Mouse (Mus musculus) hindbrain, embryonic 12.5 days (tissue): ENCODE results near the gene Zkscan5. TPM values are rescaled to one million over a fixed set of nuclear protein-coding genes. Genes with fewer than 3 reads are reported as not detected.
"Not testable (repeated sequence)": the region's sequence is repeated elsewhere in the genome, so short reads cannot be mapped to it uniquely, and the experiment has no call there.

Experiments
- ATAC-seq: fragments of 200-750 bp; cut with Nextera tagmentation; 2 replicates; pipeline ENCODE4 v1.8.0; 2017; ENCODE audit warnings: moderate TSS enrichment; ENCODE audit not compliant: low FRiP score
- H3K27ac ChIP-seq: fragments of 300-500 bp; sonication (generic); 2 replicates; pipeline ENCODE4 v1.5.1; 2016; ENCODE audit warnings: mild to moderate bottlenecking
- H3K27me3 ChIP-seq: fragments of 300-500 bp; sonication (generic); 2 replicates; pipeline ENCODE4 v1.6.1; 2016; ENCODE audit warnings: mild to moderate bottlenecking
- H3K36me3 ChIP-seq: fragments of 300-500 bp; sonication (generic); 2 replicates; pipeline ENCODE4 v1.6.1; 2016; ENCODE audit warnings: mild to moderate bottlenecking
- H3K4me1 ChIP-seq: fragments of 300-500 bp; sonication (generic); 2 replicates; pipeline ENCODE4 v1.6.1; 2016
- H3K4me2 ChIP-seq: fragments of 300-500 bp; sonication (generic); replicated peaks from 2 replicates; pipeline ENCODE4 v1.6.1; 2016; ENCODE audit warnings: mild to moderate bottlenecking
- H3K4me3 ChIP-seq: fragments of 300-500 bp; sonication (generic); 2 replicates; pipeline ENCODE4 v1.5.1; 2016; ENCODE audit warnings: mild to moderate bottlenecking
- H3K9ac ChIP-seq: fragments of 300-500 bp; sonication (generic); 2 replicates; pipeline ENCODE4 v1.6.1; 2016; ENCODE audit warnings: mild to moderate bottlenecking, moderate library complexity
- H3K9me3 ChIP-seq: fragments of 300-500 bp; sonication (generic); replicated peaks from 2 replicates; pipeline ENCODE4 v1.6.1; 2016; ENCODE audit warnings: mild to moderate bottlenecking
- WGBS: fragments of 180-500 bp; shearing (Covaris S2); methylation state at CpG from one replicate; pipeline ENCODE4 v1.1.7; 2016; 5-methylcytosine and 5-hydroxymethylcytosine counted together
- polyA plus RNA-seq: library from polyadenylated mRNA; unstranded; fragments of >200 nt; fragmentation: Nextera tagmentation; extraction: Ambion mirVana; gene quantifications from 2 replicates; pipeline ENCODE4 v1.2.1, GENCODE M21; 2016

Gene Zkscan5
- polyA plus RNA-seq, 1 experiment from 2014 or later: 20.2 TPM

- Histone ChIP-seq H3K4me2 (peak within 1 kb of the TSS; percentile 65), H3K36me3 (peaks cover 33% of the 10 kb centered on the region), H3K9me3 (no peaks in the 10 kb centered on the region), H3K27me3 (no peaks in the 10 kb centered on the region), H3K27ac (peak within 1 kb of the TSS; percentile 86), H3K4me3 (peak within 1 kb of the TSS; percentile 83), H3K9ac (peak within 1 kb of the TSS; percentile 91), H3K4me1 (peaks cover 25% of the 10 kb centered on the region)
- 88% methylated on average over 2 of the region's 2 CpGs for whole genome bisulfite sequencing
- ATAC-seq: no peak; the same call in 1 of the 2 replicates
Observed at GRCm38 (mm10) chr5:145191962-145192361, 12.4 kb upstream of the Zkscan5 start, which contains the start of gene Atp5j2. Gene Atp5j2, minus strand, starts transcription at chr5:145192062.

GRCm38 (mm10) chr5:145200387-145200786 lies 4.0 kb upstream of the Zkscan5 start:
- WGBS: 80% methylated on average over 7 of the region's 7 CpGs
- Histone ChIP-seq H3K4me3 (peak overlapping the region; percentile 68; the same call in 1 of the 2 replicates), H3K36me3 (peaks cover 11% of the 10 kb centered on the region), H3K27ac (no peak overlapping the region), H3K4me1 (peaks cover 21% of the 10 kb centered on the region), H3K27me3 (no peaks in the 10 kb centered on the region), H3K9me3 (no peaks in the 10 kb centered on the region), H3K4me2 (peak overlapping the region; percentile 88), H3K9ac (no peak overlapping the region)
- ATAC-seq: no peak

GRCm38 (mm10) chr5:145201321-145201991 lies 2.9 kb upstream of the Zkscan5 start, which contains the start of gene Zkscan14:
Gene Zkscan14, minus strand, starts transcription at chr5:145201868.
- Histone ChIP-seq H3K4me3 (peak within 1 kb of the TSS; percentile 68), H3K9me3 (no peaks in the 10 kb centered on the region), H3K27ac (peak within 1 kb of the TSS; percentile 60), H3K27me3 (no peaks in the 10 kb centered on the region), H3K36me3 (no peaks in the 10 kb centered on the region; the same call in 1 of the 2 replicates), H3K9ac (peak within 1 kb of the TSS; percentile 74), H3K4me1 (peaks cover 27% of the 10 kb centered on the region), H3K4me2 (peak within 1 kb of the TSS; percentile 88)
- 3% methylated on average over 37 of the region's 37 CpGs for WGBS
- no peak for ATAC-seq

GRCm38 (mm10) chr5:145202446-145202845 lies 1.9 kb upstream of the Zkscan5 start:
- H3K4me1 ChIP-seq: peaks cover 27% of the 10 kb centered on the region
- no peaks in the 10 kb centered on the region for H3K27me3 ChIP-seq
- H3K9ac ChIP-seq: no peak overlapping the region
- no peaks in the 10 kb centered on the region for H3K9me3 ChIP-seq
- peaks cover 5% of the 10 kb centered on the region; the same call in 1 of the 2 replicates for H3K36me3 ChIP-seq
- 53% methylated on average over 3 of the region's 3 CpGs for WGBS
- no peak overlapping the region for H3K4me3 ChIP-seq
- ATAC-seq: no peak
- no peak overlapping the region for H3K27ac ChIP-seq
- no peak overlapping the region for H3K4me2 ChIP-seq

- Histone ChIP-seq H3K9ac (peak overlapping the region; percentile 20; the same call in 1 of the 2 replicates), H3K4me3 (peak overlapping the region; percentile 56), H3K4me1 (peaks cover 23% of the 10 kb centered on the region), H3K9me3 (no peaks in the 10 kb centered on the region), H3K4me2 (peak overlapping the region; percentile 58), H3K27me3 (no peaks in the 10 kb centered on the region), H3K36me3 (peaks cover 18% of the 10 kb centered on the region), H3K27ac (no peak overlapping the region)
- WGBS: 22% methylated on average over 9 of the region's 9 CpGs
- no peak for ATAC-seq
Observed at GRCm38 (mm10) chr5:145205041-145205440, 679 bp downstream of the Zkscan5 start.

GRCm38 (mm10) chr5:145207385-145207784 lies 3.0 kb downstream of the Zkscan5 start:
- H3K4me1 ChIP-seq: peaks cover 11% of the 10 kb centered on the region
- H3K9ac ChIP-seq: no peak overlapping the region
- H3K36me3 ChIP-seq: peaks cover 39% of the 10 kb centered on the region
- ATAC-seq: no peak
- H3K27me3 ChIP-seq: no peaks in the 10 kb centered on the region
- no peak overlapping the region for H3K4me3 ChIP-seq
- no peak overlapping the region for H3K4me2 ChIP-seq
- H3K9me3 ChIP-seq: no peaks in the 10 kb centered on the region
- no peak overlapping the region for H3K27ac ChIP-seq
- 95% methylated on average over 6 of the region's 6 CpGs for WGBS

GRCm38 (mm10) chr5:145207954-145208353 lies 3.6 kb downstream of the Zkscan5 start:
- peaks cover 45% of the 10 kb centered on the region for H3K36me3 ChIP-seq
- ATAC-seq: no peak
- WGBS: 86% methylated on average over 6 of the region's 6 CpGs

GRCm38 (mm10) chr5:145208391-145208790 lies 4.0 kb downstream of the Zkscan5 start:
- H3K27me3 ChIP-seq, ATAC-seq, H3K4me3 ChIP-seq, H3K9me3 ChIP-seq, H3K27ac ChIP-seq, H3K4me2 ChIP-seq, H3K9ac ChIP-seq: not testable (repeated sequence)
- Histone ChIP-seq H3K4me1 (peaks cover 11% of the 10 kb centered on the region), H3K36me3 (peaks cover 45% of the 10 kb centered on the region)
- 53% methylated on average over 11 of the region's 11 CpGs for WGBS

More at GRCm38 (mm10) chr5:145207954-145208353, 3.6 kb downstream of the Zkscan5 start:
- Histone ChIP-seq H3K9ac (no peak overlapping the region), H3K9me3 (no peaks in the 10 kb centered on the region), H3K4me1 (peaks cover 11% of the 10 kb centered on the region), H3K4me2 (no peak overlapping the region), H3K27ac (no peak overlapping the region), H3K27me3 (no peaks in the 10 kb centered on the region), H3K4me3 (no peak overlapping the region)

GRCm38 (mm10) chr5:145211340-145211739 lies 7.0 kb downstream of the Zkscan5 start:
- Histone ChIP-seq H3K4me2 (no peak overlapping the region), H3K9ac (no peak overlapping the region), H3K27me3 (no peaks in the 10 kb centered on the region), H3K9me3 (no peaks in the 10 kb centered on the region), H3K36me3 (peaks cover 63% of the 10 kb centered on the region), H3K27ac (no peak overlapping the region), H3K4me3 (no peak overlapping the region), H3K4me1 (no peaks in the 10 kb centered on the region)
- 92% methylated on average over 4 of the region's 4 CpGs for WGBS
- ATAC-seq: no peak

- Histone ChIP-seq H3K27me3 (no peaks in the 10 kb centered on the region), H3K36me3 (peaks cover 60% of the 10 kb centered on the region), H3K9ac (no peak overlapping the region), H3K27ac (no peak overlapping the region), H3K4me3 (no peak overlapping the region), H3K4me2 (no peak overlapping the region), H3K9me3 (no peaks in the 10 kb centered on the region), H3K4me1 (no peaks in the 10 kb centered on the region)
- ATAC-seq: no peak
- WGBS: 92% methylated on average over 4 of the region's 4 CpGs
Observed at GRCm38 (mm10) chr5:145212216-145212615, 7.9 kb downstream of the Zkscan5 start.

GRCm38 (mm10) chr5:145213505-145213904 lies 9.1 kb downstream of the Zkscan5 start:
- H3K27me3 ChIP-seq: no peaks in the 10 kb centered on the region
- no peak overlapping the region for H3K9ac ChIP-seq
- H3K4me2 ChIP-seq: no peak overlapping the region
- H3K27ac ChIP-seq: no peak overlapping the region
- ATAC-seq: no peak
- H3K4me3 ChIP-seq: no peak overlapping the region
- WGBS: 93% methylated on average over 3 of the region's 3 CpGs
- no peaks in the 10 kb centered on the region for H3K4me1 ChIP-seq
- peaks cover 58% of the 10 kb centered on the region for H3K36me3 ChIP-seq
- H3K9me3 ChIP-seq: no peaks in the 10 kb centered on the region

GRCm38 (mm10) chr5:145214679-145215078 lies 10.3 kb downstream of the Zkscan5 start:
- Histone ChIP-seq H3K4me2 (no peak overlapping the region), H3K36me3 (peaks cover 63% of the 10 kb centered on the region), H3K9ac (no peak overlapping the region), H3K27me3 (no peaks in the 10 kb centered on the region), H3K9me3 (no peaks in the 10 kb centered on the region), H3K4me1 (no peaks in the 10 kb centered on the region), H3K4me3 (no peak overlapping the region), H3K27ac (no peak overlapping the region)
- no peak for ATAC-seq
- WGBS: 74% methylated on average over 4 of the region's 4 CpGs

- no peaks in the 10 kb centered on the region for H3K4me1 ChIP-seq
- H3K9ac ChIP-seq: no peak overlapping the region
- no peaks in the 10 kb centered on the region for H3K9me3 ChIP-seq
- H3K36me3 ChIP-seq: peaks cover 59% of the 10 kb centered on the region
- H3K27me3 ChIP-seq: no peaks in the 10 kb centered on the region
- ATAC-seq: no peak
- H3K4me2 ChIP-seq: no peak overlapping the region
- no peak overlapping the region for H3K27ac ChIP-seq
- 86% methylated on average over 6 of the region's 6 CpGs for WGBS
- H3K4me3 ChIP-seq: no peak overlapping the region
Observed at GRCm38 (mm10) chr5:145217746-145218145, 13.4 kb downstream of the Zkscan5 start.
